Mouse (Mus musculus): ENCODE measurements around the gene Phldb2. TPM values are rescaled to one million over a fixed set of nuclear protein-coding genes. Genes with fewer than 3 reads are reported as not detected.
A peak's percentile ranks its signal among the peaks of the same experiment; 100 is the strongest.

Gene Phldb2
- total RNA-seq, 2 experiments from 2014 or later = 10.9 to 11.9 TPM

DNA sequence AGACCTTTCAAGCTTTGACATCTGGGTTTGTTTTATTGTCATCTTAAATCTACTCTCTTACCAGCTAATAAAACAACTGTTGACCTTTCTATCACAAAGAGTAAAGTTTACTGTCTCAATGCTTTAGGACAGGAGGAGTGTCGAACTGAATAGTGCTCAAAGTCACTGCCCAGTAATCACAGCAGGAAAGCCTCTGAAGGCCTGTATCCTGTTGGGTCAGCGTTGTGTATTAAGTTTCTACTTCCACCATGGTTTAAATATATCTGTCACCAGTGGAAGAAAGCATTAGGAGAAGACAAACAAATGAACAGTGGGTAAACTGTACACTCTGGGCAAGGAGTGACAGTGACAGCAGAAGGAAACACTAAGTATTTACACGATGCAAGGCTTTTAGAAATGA is 148.7 kb downstream of the Phldb2 start:
- DNase-seq = no peak
- intact Hi-C loops (cut with DNase I) = no loop called here

DNA sequence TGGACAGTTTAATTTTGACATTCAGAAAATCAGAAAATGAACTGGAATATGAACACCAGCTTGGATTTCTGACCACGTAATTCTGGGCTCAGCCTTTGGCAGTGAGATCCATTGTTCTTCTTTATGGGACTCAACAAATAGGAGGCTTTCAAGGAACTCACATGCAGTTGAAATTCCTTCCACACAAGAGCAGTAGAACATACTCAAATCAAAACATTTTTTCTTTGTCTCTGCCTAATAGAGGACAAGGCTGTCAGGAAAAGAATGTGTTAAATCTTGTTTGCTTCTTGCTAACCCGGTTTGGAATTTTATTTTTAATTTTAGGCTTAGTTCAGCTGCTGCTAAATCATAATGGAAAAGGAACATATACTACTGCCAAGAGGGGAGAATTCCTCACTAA is 153.0 kb downstream of the Phldb2 start:
- intact Hi-C loops (cut with DNase I) = no loop called here
- DNase-seq = no peak

DNA sequence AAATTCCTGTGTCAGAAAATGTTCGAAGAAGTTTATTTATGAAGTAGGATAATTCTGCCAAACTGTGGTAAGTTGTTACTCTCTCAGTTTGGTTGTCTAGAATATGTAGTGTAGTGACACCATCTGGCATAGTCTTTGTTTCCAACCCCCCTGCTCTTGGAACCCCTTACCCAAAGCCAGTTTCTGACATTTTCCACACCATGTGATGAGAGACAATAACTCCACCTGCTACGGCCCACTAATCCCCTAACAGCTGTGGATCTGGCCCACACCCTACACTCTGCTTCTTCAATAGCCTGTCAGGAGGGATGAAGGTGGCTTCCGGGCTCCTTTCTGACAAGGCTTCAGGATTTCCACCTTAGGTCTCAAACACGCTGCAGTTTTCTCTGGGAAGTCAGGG is 154.2 kb downstream of the Phldb2 start:
- DNase-seq = peak; percentile 9
- intact Hi-C loops (cut with DNase I) = no loop called here

DNA sequence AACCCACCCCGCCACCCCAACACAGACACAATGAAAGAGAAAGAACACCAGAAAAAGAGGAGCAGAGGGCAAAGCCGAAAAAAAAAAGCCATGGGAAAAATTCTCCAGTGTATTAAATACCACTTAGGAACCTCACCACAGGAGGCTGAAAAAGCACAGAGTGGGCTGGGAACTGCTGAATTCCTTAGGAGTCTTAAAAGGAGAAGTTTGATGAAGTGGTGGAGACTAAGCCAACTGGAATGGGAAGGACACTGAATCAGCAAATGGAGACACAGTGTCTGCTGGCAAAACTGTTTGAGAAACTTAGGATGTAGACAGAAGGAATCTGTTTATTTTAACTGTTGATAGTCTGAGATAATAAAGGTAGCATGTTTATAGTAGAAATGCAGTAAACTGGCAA is 154.8 kb downstream of the Phldb2 start:
- DNase-seq = no peak
- intact Hi-C loops (cut with DNase I) = no loop called here

DNA sequence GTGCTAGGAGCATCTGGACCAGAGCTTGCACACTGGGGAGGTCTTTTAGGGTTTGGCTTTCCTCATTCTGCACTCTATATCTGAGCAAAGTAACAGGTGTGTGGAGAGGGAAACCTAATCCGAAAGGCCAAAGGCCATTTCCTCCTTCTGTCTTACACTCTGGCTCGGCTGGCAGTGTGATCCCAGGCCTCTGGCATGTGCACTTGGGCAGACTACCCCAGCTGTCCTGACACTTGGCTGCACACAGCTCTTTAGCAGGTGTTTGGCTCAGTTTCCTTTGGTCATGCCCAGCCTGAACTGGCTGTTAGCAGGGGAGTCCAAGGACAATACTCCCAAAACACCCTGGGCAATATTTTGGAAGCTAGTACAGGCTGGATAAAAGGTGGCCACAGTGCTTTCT is 156.6 kb downstream of the Phldb2 start:
- DNase-seq = peak; percentile 64
- intact Hi-C loops (cut with DNase I) = no loop called here

DNA sequence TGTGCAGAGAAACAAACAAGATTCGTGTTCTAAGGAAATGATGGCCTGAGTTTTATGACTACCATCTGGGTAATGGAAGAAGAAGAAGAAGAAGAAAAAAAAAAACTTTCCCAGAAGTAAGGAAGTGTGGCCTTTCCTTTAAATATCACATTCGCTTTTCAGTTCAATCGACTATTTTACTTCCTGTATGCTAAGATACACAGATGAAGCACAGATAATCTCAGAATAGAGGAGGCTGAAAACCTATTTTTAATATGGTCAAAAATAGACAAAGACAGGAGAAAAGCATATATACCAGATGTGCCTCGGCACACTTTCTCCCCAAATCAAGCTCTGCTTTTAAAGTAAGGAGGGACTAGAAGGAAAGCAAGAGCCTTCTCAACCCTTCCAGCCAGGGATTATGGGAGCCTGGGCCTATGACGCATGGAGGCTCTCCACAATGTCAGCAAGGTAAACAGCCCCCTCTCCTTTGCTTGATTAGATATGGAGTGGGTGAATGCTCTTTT is 158.2 kb downstream of the Phldb2 start:
- intact Hi-C loops (cut with DNase I) = no loop called here
- DNase-seq = no peak

DNA sequence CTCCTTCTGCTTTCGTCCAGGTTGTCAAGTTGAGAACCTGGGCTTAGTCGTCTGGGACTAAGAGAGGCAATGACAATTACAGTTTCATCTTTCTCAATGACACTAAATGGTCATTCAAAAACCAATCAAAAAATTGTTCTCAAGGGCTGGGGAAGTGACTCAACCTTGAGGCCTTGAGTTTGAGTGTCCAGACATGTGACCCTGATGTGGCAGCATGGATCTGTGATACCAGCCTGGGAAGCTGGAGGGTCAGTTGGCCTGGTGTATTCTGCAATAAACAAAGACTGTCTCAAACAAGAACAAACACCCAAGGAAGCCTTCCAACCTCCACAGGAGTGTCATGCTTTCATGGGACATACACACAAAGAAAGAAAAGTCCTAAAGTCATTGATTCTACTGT is 160.6 kb downstream of the Phldb2 start:
- intact Hi-C loops (cut with DNase I) = no loop called here
- no peak for DNase-seq

DNA sequence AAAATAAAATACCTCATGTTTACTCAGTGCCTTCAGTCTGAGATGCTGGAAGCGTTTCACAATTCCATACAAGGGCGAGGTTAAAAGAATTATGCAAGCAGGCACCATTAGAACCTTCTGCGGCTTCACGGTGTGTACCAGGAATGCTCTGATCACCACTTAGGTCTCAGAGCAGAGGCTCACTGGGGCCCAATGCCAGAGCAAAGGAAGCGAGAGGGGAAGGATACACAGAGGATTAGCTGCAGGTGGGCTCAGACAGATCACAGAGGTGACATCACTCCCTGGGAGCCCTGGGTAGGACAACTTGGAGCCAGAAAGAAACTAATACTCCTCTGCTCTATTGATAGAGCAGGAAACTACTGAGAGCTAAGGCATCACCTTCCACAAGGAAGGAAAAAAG is 162.1 kb downstream of the Phldb2 start:
- DNase-seq = no peak
- intact Hi-C loops (cut with DNase I) = no loop called here

DNA sequence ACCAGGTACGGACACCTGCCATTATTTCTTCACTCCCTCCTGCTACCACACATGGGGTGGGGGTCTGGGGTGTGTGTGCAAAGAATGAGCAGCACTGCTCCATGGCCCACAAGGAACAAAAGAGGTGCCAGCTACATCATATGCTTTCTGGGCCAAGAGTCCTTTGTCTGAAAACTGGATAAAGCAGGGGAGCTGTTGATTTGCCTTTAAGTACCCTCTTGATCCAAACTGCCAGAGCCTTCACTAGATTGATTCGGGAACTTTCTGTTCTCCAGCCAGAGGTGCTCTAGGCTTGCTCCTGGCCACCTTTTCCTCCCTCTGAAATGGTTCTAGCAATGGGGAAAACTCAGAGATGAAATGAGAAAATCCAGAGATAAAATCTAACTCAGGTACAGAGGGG is 164.1 kb downstream of the Phldb2 start:
- no peak for DNase-seq
- intact Hi-C loops (cut with DNase I) = no loop called here

DNA sequence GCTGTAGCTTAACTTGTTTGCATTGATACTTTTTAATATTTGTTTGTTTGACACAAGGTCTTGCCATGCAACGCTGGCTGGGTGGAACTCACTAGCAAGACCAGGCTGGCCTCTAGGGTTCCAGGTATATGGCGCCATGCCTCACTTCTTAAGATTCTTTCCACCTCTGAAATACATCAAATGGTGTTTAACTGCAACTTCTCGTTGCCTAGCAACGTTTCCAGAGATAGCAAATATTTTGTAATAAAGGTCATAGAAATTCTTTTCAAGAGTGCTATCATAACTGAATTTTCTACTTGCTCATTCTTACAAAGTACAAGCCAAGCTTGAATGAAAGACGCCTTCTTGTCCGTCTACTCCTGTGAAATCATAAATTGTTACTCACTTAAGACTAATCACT is 165.7 kb downstream of the Phldb2 start:
- intact Hi-C loops (cut with DNase I) = no loop called here

DNA sequence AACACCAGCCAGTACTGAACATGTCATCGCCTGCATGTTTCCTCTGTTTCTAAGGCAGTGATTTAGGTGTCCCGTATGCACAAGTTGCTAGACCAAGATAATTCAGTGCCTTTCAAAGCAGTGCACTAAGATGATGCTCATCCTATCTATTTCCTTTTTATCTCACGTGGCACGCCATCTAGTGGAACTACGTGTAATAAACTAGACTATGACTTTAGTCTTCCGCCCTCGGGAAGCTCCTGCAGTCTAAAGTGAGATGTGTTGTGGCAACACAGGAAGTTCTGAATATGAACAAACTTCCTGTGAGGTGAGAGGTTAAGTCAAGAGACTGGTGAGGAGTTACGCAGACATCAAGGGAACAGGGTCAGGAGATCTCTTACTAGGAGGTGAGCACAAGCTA is 166.8 kb downstream of the Phldb2 start:
- no peak for DNase-seq

More for the DNA sequence above, 165.7 kb downstream of the Phldb2 start:
- DNase-seq = no peak

DNA sequence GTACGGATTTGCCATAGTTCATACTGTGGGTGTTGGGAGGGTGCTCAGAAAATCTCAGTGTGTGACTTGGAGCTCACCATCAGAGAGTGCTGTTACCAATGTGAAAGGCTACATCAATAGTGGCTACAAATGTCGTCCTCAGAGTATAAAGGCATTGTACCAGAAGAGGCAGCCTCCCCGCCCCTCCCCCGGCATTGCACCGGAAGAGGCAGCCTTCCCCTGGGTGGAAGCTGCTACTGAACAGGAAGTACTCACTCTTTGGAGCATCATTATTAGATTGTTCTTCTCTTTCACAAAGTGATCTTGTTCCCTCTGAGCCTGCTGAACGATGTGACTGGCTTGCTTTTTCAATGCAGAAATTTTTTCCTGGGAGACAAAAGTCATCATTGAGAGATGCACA is 173.4 kb downstream of the Phldb2 start:
- intact Hi-C loops (cut with DNase I) = no loop called here
- DNase-seq = no peak

More for the DNA sequence above, 166.8 kb downstream of the Phldb2 start:
- intact Hi-C loops (cut with DNase I) = no loop called here

DNA sequence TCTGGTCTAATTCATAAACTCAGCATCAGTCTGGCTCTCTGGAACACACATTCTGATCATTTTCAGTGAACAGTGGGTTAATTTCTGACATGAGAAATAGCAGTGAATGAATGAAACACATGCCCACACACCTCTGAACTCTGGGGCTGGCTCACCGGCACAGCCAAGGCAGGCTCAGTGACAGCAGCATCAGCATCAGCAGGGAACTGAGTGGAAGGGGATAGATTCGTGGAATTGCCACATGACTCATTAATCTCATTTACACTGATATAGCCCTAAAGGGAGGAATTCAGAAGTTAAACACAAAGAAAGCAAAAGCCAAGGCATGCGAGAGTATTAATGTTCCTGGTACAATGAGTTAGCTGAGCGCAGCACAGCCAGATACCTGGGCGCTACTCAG is 178.6 kb downstream of the Phldb2 start:
- DNase-seq = no peak
- intact Hi-C loops (cut with DNase I) = no loop called here

DNA sequence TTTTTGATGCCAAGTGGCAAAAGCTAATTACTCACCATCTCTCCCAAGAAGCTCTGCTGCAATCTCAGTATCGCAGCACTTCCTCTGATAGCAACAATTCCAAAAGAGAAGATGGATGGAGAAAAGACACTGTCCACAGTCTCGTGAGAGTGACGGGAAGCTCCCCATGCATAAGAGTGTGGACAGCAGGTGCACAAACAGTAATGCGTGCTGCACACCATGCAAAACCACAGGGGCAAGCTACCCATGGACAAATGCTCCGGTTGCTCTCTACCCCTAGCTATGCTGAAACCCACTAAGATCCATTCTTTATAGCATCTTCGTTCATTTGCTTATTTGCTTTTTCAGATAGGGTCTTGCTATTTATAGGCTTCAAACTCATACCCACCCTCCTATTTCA is 182.5 kb downstream of the Phldb2 start:
- intact Hi-C loops (cut with DNase I) = no loop called here
- DNase-seq = no peak

DNA sequence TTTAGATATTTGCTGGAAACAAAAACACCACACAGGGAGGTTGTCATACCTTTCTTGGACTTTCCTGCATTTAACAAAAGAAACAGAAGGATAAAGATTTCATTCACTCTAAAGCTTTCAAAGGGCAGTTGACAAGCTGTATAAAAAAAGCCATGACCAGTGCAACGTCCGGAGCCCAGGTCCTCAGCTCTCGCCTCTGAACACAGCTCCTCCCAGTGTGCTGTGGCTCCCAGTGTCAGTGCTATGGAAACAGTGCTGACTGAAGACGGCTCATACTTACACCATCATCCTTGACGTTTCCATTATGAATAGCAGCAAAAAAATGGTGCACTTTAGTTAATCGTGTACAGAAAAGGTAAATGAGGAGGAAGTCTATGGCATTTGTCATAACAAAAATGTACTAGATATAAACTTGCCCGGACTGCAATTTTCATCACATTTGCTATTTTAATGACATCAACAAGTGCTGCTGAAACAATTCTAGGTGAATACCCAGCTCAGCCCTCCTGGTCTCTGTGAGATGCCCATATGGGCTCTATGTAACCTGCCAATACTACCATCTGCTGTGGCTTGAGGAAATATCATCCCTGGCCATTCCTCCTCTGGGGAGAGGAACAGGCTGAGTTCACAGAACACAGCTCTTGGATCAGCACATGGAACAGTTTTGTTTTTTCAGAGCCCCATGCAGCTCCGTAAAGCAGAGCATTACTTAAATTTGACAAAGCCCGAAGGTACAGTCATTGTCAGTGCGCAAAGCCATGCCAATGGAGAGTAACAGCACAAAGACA is 185.4 kb downstream of the Phldb2 start:
- DNase-seq = peak; percentile 33
- intact Hi-C loops (cut with DNase I) = no loop called here

DNA sequence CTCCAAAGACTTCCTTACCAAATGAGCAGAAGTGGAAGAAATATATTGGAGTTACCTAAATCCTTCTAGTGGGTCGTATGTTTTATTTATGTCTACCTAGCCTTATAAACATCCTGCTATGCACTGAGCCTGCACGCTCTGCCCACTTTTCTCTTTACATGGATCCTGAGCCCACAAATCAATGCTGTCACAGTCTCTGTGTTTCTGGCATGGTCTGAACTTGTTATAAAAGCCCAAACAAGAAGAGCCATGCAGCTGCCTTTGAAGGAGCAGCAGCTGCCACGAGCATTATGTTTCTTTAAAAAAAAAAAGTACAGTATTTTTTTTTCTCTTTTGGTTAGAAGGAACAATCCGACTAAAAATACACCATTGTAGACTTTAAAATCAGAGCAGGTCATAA is 186.0 kb downstream of the Phldb2 start:
- DNase-seq = no peak
- intact Hi-C loops (cut with DNase I) = no loop called here

DNA sequence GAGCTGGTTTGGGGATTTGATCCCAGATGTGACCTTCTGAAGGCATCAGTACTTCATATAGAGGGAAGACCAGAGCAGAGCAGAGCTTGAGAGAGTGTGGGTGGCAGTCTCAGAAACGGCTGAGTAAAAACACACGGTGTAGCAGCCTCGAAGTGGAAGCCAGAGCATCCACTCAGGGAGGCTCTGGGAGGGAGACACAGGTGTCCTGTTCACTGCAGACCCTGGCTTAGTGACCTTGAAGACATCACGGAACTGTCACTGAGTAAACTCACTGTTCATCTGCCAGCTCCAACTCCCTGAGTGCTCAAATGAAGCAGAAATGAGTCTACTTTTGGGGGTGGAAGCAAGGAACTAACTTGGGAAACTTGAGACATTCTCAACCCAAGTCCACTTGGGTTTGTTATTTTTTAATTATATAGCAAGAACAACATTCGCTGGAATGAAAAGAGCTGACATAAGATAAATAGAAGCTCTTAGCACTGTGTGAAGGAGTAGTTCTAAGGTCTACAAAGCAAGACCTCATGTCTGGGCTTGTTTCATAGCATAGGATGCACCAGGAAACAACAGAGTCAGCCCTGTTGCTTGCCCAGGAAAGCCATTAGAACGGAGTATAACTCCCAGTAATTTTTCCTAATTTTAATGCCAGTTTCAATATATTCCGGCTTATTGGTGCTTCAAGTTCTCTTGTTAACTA is 187.4 kb downstream of the Phldb2 start:
- intact Hi-C loops (cut with DNase I) = no loop called here
- no peak for DNase-seq

DNA sequence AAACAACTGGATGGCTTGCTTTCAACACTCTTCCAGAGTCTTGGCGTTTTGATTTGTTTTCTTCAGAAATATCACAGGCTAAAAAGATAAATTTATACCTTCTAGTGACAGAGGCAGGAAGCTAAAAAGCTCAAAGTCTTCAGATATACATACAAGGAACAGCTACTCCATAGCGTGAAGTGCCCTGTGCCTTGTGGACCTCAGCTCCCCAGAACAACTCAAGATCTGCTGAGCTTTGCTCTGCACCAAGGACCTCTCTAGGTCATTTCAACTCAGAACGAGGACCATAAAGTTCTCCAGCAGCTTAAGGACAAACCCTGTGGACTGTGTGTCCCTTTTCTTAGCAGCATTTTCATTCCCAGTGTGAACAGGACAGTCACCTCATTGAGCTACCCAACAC is 188.3 kb downstream of the Phldb2 start:
- intact Hi-C loops (cut with DNase I) = no loop called here

DNA sequence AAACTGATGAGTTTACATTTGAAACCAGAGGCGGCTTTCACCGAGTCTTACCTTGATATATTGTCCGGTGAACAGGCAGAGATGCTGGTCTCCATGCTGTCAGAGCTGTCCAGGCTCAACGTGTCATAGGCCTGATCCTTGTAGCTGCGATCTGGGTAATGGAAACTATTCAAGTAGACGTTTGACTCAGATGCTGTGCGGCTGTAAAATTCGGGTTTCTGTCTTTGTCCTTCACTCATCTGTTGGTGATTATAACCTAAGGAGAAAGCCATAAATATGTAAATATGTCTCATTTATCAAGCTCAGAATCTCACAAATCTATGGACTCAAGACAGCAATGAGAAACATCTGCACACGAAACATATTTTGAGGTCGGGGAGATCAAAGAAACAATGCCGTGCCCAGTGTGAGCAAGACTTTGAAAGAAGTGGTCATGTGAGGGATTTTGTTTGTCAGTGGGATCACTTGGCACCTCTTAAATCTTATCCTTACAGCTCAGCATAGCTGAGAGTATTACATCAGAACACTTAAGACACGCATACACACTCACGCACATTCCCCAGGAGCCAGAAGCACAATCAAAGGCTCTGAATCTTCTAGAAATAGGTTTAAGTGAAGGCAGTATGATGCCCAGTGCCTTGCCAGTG is 190.4 kb downstream of the Phldb2 start:
- no peak for DNase-seq
- intact Hi-C loops (cut with DNase I) = loop anchor here (5.0 kb wide), 1 partner anchor 259 kb away; no protein-coding TSS in a partner anchor

More for the DNA sequence above, 188.3 kb downstream of the Phldb2 start:
- no peak for DNase-seq

DNA sequence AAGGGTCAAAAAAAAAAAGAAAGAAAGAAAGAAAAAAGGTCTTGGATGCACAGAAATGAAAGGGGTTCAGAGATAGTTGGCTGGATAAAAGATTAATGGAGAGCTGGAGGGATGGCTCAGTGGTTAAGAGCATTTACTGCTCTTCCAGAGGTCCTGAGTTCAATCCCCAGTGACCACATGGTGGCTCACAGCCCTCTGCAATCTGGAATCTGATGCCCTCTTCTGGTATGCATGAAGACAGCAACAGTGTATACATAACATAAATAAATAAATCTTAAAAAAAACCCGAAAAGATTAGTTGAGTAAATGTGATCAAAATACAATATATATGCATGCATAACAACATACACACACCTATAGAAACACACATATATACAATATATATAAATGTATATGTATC is 192.0 kb downstream of the Phldb2 start:
- intact Hi-C loops (cut with DNase I) = loop anchor here (5.0 kb wide), 1 partner anchor 261 kb away; no protein-coding TSS in a partner anchor
- no peak for DNase-seq

DNA sequence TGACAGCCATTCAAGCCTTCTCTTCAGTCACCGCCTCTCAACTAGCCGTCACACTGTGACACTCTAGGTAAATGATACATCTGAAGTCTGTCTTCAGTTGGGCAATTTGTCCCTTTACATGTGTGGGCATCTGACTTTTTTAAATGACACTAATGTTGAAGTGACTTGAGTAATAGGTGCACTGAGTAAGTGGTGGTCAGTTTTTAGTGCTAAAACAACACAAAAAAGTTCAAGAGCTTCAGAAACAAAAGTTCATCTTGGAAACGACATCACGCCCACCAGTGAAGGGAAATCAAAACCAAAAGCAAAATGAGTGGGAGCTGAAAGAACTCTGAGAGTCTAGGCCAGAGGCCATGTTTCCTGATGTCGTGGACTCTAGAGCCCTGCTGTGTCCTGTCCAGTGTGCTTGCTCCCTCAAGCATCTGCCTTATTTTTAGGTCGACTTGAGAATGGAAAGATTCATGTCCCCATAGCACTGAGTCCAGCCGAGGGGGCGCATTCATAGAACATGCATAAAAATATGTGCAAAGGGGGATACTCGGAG is 194.6 kb downstream of the Phldb2 start:
- DNase-seq = no peak
- intact Hi-C loops (cut with DNase I) = no loop called here
